Mouse (Mus musculus): Measurements from ENCODE around the gene Ctps.

GRCm38 (mm10) chr4:120544896-120545295 is 25.2 kb downstream of the Ctps start:
- TF ChIP-seq CTCF (IDR thresholded peaks at IDR 0.05; ENCODE audit: extremely low read depth, insufficient read depth, low read length): no peak
- no peak for TF ChIP-seq POLR2A (IDR thresholded peaks at IDR 0.05; ENCODE audit: extremely low read depth, insufficient read depth, low read length)

All from cortical plate, adult 2 months (tissue).